Mouse (Mus musculus): ENCODE results near the gene Nlk. TPM values are rescaled to one million over a fixed set of nuclear protein-coding genes. Genes with fewer than 3 reads are reported as not detected.

The Nlk gene
- polyA plus RNA-seq, 1 experiment from 2014 or later: 25.4 TPM

GRCm38 (mm10) chr11:78724792-78725191, 27.6 kb upstream of the Nlk start:
- H3K4me3 ChIP-seq (replicated peaks): no peak overlapping the region
- H3K27ac ChIP-seq (replicated peaks): no peak overlapping the region
- no peak overlapping the region for H3K4me2 ChIP-seq
- no peak for ATAC-seq (ENCODE audit: low FRiP score)
- H3K9me3 ChIP-seq (replicated peaks): no peaks in the 10 kb centered on the region
- WGBS: 79% methylated on average over 1 of the region's 1 CpGs
- H3K27me3 ChIP-seq (replicated peaks): no peaks in the 10 kb centered on the region
- no peak overlapping the region for H3K9ac ChIP-seq (replicated peaks)
- H3K4me1 ChIP-seq: no peaks in the 10 kb centered on the region
- no peaks in the 10 kb centered on the region for H3K36me3 ChIP-seq

GRCm38 (mm10) chr11:78721419-78721818, 24.2 kb upstream of the Nlk start:
- Histone ChIP-seq H3K27me3 (replicated peaks) (no peaks in the 10 kb centered on the region), H3K27ac (replicated peaks) (no peak overlapping the region), H3K36me3 (no peaks in the 10 kb centered on the region), H3K4me1 (no peaks in the 10 kb centered on the region), H3K9me3 (replicated peaks) (no peaks in the 10 kb centered on the region), H3K4me2 (no peak overlapping the region), H3K9ac (replicated peaks) (no peak overlapping the region), H3K4me3 (replicated peaks) (no peak overlapping the region)
- ATAC-seq (ENCODE audit: low FRiP score): no peak
- WGBS: 85% methylated on average over 2 of the region's 2 CpGs

DNA sequence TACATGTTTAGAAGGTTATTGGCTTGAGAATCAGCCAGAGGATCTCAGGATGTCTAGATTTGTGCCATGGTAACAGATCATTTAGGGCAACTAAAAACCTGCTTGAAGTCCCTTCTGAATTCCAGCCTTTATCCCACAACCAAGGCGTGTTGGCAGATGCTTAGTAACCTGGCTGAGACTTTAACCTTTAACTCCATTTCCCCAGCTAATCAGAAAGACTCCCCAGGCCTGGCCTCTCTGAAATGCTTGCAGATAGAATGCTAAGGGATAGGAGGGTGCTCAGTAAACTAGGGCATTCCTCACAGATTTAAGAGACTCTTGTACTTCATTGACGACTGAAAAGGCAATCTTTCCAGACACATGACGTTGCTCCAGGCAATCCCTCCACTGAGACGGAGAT, 20.5 kb upstream of the Nlk start:
- H3K4me2 ChIP-seq: no peak overlapping the region
- no peak overlapping the region for H3K4me3 ChIP-seq (replicated peaks)
- no peak for ATAC-seq (ENCODE audit: low FRiP score)
- H3K9ac ChIP-seq (replicated peaks): no peak overlapping the region
- H3K9me3 ChIP-seq (replicated peaks): no peaks in the 10 kb centered on the region
- no peaks in the 10 kb centered on the region for H3K36me3 ChIP-seq
- H3K4me1 ChIP-seq: no peaks in the 10 kb centered on the region
- 59% methylated on average over 4 of the region's 4 CpGs for WGBS
- no peaks in the 10 kb centered on the region for H3K27me3 ChIP-seq (replicated peaks)
- H3K27ac ChIP-seq (replicated peaks): no peak overlapping the region

DNA sequence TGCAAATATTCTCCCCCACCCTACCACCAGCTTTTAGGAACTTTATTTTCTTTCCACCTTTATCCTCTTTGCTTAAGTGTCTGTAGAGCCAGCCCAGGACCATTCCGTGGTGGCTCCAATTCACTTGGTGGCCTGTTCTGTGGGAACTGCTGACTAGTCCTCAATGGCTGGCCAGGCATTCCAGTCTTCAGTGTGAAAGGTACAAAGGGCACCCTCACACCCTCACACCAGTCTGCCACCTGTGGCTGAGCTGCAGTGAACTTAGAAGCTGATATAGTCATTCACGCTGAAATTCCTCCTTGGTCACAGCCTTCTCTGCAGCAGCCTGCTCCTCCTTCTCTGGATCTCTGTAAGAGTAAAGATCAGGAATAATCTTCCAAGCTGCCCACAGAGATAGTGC, 11.5 kb upstream of the Nlk start:
- Histone ChIP-seq H3K27me3 (replicated peaks) (no peaks in the 10 kb centered on the region), H3K27ac (replicated peaks) (no peak overlapping the region), H3K4me1 (no peaks in the 10 kb centered on the region), H3K9ac (replicated peaks) (no peak overlapping the region), H3K4me2 (no peak overlapping the region), H3K4me3 (replicated peaks) (no peak overlapping the region), H3K36me3 (no peaks in the 10 kb centered on the region), H3K9me3 (replicated peaks) (no peaks in the 10 kb centered on the region)
- ATAC-seq (ENCODE audit: low FRiP score): no peak
- 73% methylated on average over 2 of the region's 2 CpGs for WGBS

GRCm38 (mm10) chr11:78706026-78706425, 8.9 kb upstream of the Nlk start:
- no peak for ATAC-seq (ENCODE audit: low FRiP score)
- Histone ChIP-seq H3K4me2 (no peak overlapping the region), H3K9me3 (replicated peaks) (no peaks in the 10 kb centered on the region), H3K4me1 (no peaks in the 10 kb centered on the region), H3K36me3 (no peaks in the 10 kb centered on the region), H3K27me3 (replicated peaks) (no peaks in the 10 kb centered on the region), H3K4me3 (replicated peaks) (no peak overlapping the region), H3K27ac (replicated peaks) (no peak overlapping the region), H3K9ac (replicated peaks) (no peak overlapping the region)

DNA sequence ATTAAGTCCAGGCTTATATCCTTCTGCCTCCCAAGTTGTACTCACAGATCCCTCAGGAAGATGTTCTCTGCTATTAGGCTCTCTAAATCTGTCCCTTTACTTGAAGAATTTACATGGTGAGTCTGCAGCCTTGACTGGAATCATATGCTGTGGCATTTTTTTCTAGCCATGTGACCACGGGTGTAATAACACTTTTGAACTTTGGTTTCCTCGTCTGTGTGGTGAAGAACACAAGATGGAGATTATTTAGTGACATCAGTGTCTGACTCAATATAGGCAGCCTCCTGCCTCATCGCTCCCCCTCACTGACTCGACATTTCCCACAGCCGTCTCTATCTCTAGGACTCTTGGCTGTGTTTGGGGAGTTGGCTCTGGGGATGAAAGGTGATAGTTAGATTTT, 5.9 kb upstream of the Nlk start:
- H3K27ac ChIP-seq (replicated peaks): no peak overlapping the region
- H3K4me1 ChIP-seq: no peaks in the 10 kb centered on the region
- H3K4me2 ChIP-seq: no peak overlapping the region
- no peaks in the 10 kb centered on the region for H3K9me3 ChIP-seq (replicated peaks)
- no peaks in the 10 kb centered on the region for H3K36me3 ChIP-seq
- 87% methylated on average over 5 of the region's 5 CpGs for WGBS
- ATAC-seq (ENCODE audit: low FRiP score): no peak
- no peak overlapping the region for H3K9ac ChIP-seq (replicated peaks)
- H3K27me3 ChIP-seq (replicated peaks): no peaks in the 10 kb centered on the region
- no peak overlapping the region for H3K4me3 ChIP-seq (replicated peaks)

- 73% methylated on average over 3 of the region's 3 CpGs for WGBS
- ATAC-seq (ENCODE audit: low FRiP score): no peak
- no peaks in the 10 kb centered on the region for H3K9me3 ChIP-seq (replicated peaks)
- H3K4me1 ChIP-seq: no peaks in the 10 kb centered on the region
- no peak overlapping the region for H3K4me2 ChIP-seq
- no peak overlapping the region for H3K4me3 ChIP-seq (replicated peaks)
- H3K36me3 ChIP-seq: no peaks in the 10 kb centered on the region
- no peaks in the 10 kb centered on the region for H3K27me3 ChIP-seq (replicated peaks)
- no peak overlapping the region for H3K27ac ChIP-seq (replicated peaks)
- no peak overlapping the region for H3K9ac ChIP-seq (replicated peaks)
Measured at GRCm38 (mm10) chr11:78702319-78702718, 5.1 kb upstream of the Nlk start.

DNA sequence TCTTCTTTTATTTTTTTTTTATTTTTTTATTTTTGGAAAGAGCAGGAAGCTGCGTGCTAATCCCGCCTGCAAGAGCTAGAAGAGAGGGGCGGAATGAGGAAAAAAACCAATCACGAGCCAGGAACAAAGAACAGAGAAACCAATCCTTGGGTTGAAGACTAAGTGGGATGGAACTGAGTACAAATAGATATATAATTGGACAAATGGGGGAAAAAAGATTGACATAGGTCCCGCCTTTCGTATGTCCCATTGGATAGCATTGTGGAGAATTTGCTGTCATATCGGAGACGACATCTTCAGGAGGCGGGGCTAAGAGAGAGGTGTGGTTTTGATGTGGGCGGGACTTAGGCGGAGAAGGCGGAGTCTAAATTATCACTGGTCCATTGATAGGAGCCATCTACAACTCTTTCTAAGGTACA, 589 bp upstream of the Nlk start:
- H3K4me2 ChIP-seq: peak overlapping the region; percentile 74
- peak; percentile 95 for ATAC-seq (ENCODE audit: low FRiP score)
- peak overlapping the region; percentile 92 for H3K27ac ChIP-seq (replicated peaks)
- H3K4me3 ChIP-seq (replicated peaks): peak overlapping the region; percentile 67
- H3K27me3 ChIP-seq (replicated peaks): no peaks in the 10 kb centered on the region
- no peaks in the 10 kb centered on the region for H3K9me3 ChIP-seq (replicated peaks)
- no peaks in the 10 kb centered on the region for H3K36me3 ChIP-seq
- no peak overlapping the region for H3K9ac ChIP-seq (replicated peaks)
- WGBS: 0% methylated on average over 12 of the region's 12 CpGs
- H3K4me1 ChIP-seq: peaks cover 33% of the 10 kb centered on the region

GRCm38 (mm10) chr11:78694249-78694648, 2.9 kb downstream of the Nlk start:
- Histone ChIP-seq H3K36me3 (no peaks in the 10 kb centered on the region), H3K4me3 (replicated peaks) (peak overlapping the region; percentile 5; the same call in 1 of the 2 replicates), H3K4me1 (peaks cover 48% of the 10 kb centered on the region), H3K9me3 (replicated peaks) (no peaks in the 10 kb centered on the region), H3K9ac (replicated peaks) (no peak overlapping the region), H3K27me3 (replicated peaks) (no peaks in the 10 kb centered on the region), H3K27ac (replicated peaks) (no peak overlapping the region), H3K4me2 (peak overlapping the region; percentile 74)
- WGBS: 41% methylated on average over 3 of the region's 3 CpGs
- ATAC-seq (ENCODE audit: low FRiP score): no peak

- Histone ChIP-seq H3K27me3 (replicated peaks) (no peaks in the 10 kb centered on the region), H3K4me3 (replicated peaks) (no peak overlapping the region), H3K9ac (replicated peaks) (no peak overlapping the region), H3K9me3 (replicated peaks) (no peaks in the 10 kb centered on the region), H3K4me1 (peaks cover 49% of the 10 kb centered on the region), H3K36me3 (no peaks in the 10 kb centered on the region), H3K4me2 (peak overlapping the region; percentile 74; the same call in 1 of the 2 replicates), H3K27ac (replicated peaks) (no peak overlapping the region)
- WGBS: 96% methylated on average over 8 of the region's 8 CpGs
- ATAC-seq (ENCODE audit: low FRiP score): no peak
Measured at GRCm38 (mm10) chr11:78693307-78693706, 3.9 kb downstream of the Nlk start.

- 55% methylated on average over 2 of the region's 2 CpGs for WGBS
- H3K4me1 ChIP-seq: peaks cover 50% of the 10 kb centered on the region
Measured at GRCm38 (mm10) chr11:78691201-78691600, 6.0 kb downstream of the Nlk start.

DNA sequence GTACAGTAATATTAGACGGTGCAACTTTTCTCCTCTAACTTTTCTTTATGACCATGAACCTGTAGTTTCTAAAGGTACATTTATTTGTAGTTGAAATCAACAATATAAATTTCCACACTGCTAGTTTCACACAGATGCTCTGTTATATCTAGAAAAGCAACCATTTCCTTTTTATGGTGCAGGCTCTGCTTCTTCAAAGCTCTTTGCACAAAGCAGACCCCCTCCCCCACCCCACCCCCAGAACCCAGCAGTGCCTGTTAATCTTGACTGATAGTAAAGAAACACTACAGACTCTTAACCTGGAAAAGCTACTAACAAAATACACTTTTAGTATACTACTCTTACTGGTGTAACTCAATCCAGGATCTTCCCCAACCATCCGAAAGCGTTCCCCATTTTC, 6.6 kb downstream of the Nlk start:
- H3K4me1 ChIP-seq: peaks cover 43% of the 10 kb centered on the region
- H3K4me3 ChIP-seq (replicated peaks): no peak overlapping the region
- no peaks in the 10 kb centered on the region for H3K9me3 ChIP-seq (replicated peaks)
- H3K4me2 ChIP-seq: 0 out of 2 replicates have a peak overlapping the region, but pooled peaks have one; percentile 3
- 79% methylated on average over 3 of the region's 3 CpGs for WGBS
- H3K36me3 ChIP-seq: no peaks in the 10 kb centered on the region
- H3K27me3 ChIP-seq (replicated peaks): no peaks in the 10 kb centered on the region
- no peak overlapping the region for H3K27ac ChIP-seq (replicated peaks)
- ATAC-seq (ENCODE audit: low FRiP score): no peak
- H3K9ac ChIP-seq (replicated peaks): no peak overlapping the region

More at GRCm38 (mm10) chr11:78691201-78691600, 6.0 kb downstream of the Nlk start:
- H3K9me3 ChIP-seq (replicated peaks): no peaks in the 10 kb centered on the region
- H3K4me3 ChIP-seq (replicated peaks): no peak overlapping the region
- no peaks in the 10 kb centered on the region for H3K27me3 ChIP-seq (replicated peaks)
- no peak overlapping the region for H3K9ac ChIP-seq (replicated peaks)
- ATAC-seq (ENCODE audit: low FRiP score): no peak
- H3K27ac ChIP-seq (replicated peaks): no peak overlapping the region
- peak overlapping the region; percentile 3; the same call in 1 of the 2 replicates for H3K4me2 ChIP-seq
- no peaks in the 10 kb centered on the region for H3K36me3 ChIP-seq

DNA sequence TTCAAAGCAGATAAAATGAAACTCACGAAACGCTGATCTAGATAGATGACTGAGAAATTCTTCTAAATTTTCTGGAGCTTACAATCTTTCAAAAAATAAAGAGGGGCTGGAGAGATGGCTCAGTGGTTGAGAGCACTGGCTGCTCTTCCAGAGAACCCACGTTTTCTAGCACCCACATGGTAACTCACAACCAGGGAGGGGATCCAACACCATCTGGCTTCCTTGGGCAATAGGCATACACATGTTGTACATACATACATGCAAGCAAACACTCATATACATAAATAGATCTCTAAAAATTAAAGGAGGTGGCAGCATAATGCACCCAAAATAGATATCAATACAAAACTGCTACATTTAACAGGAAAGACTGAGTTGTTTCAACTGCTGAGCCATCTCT, 16.1 kb downstream of the Nlk start:
- WGBS: 88% methylated on average over 3 of the region's 3 CpGs
- Histone ChIP-seq H3K36me3 (peaks cover 6% of the 10 kb centered on the region; the same call in 1 of the 2 replicates), H3K9ac (replicated peaks) (no peak overlapping the region), H3K4me3 (replicated peaks) (no peak overlapping the region), H3K4me2 (no peak overlapping the region), H3K27ac (replicated peaks) (no peak overlapping the region), H3K27me3 (replicated peaks) (no peaks in the 10 kb centered on the region), H3K4me1 (no peaks in the 10 kb centered on the region), H3K9me3 (replicated peaks) (no peaks in the 10 kb centered on the region)
- ATAC-seq (ENCODE audit: low FRiP score): no peak
